Mouse (Mus musculus): Measurements from ENCODE around the gene Irak2.

The Irak2 gene

DNA sequence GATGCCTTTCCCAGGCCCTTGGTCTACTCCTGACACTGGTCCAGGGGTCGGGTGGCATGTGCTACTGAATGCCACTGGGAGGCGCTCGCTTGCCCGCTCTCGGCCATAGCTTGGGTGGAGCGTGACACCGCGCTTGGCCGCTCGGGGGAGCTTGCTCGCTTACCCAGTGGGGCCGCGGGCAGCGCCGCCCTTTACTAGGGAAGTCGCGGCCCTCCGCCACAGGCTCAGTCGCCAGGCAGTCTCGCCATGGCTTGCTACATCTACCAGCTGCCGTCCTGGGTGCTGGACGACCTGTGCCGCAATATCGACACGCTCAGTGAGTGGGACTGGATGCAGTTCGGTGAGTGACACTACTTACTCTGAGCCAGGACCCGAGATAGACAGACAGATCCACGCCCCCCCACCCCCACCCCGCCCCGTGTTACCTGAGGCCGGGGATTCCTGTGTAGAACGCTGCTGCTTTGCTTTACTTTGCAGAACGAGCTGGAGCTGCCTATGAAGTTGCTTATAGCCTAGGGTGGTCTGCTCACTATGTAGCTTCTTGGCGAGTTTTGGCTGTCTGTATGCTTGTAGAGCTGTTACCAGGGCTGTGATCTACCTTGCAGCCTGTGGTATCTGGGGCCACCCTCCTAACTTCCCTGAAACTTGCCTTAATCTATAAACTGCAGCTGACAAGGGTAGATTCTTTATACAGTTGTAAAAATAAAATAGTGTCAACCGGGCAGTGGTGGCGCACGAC, at the start of gene Irak2:
Gene Irak2 (plus strand): TSS at position 166 of the 739 bp plus-strand sequence.
- peak; percentile 93 for DNase-seq

DNA sequence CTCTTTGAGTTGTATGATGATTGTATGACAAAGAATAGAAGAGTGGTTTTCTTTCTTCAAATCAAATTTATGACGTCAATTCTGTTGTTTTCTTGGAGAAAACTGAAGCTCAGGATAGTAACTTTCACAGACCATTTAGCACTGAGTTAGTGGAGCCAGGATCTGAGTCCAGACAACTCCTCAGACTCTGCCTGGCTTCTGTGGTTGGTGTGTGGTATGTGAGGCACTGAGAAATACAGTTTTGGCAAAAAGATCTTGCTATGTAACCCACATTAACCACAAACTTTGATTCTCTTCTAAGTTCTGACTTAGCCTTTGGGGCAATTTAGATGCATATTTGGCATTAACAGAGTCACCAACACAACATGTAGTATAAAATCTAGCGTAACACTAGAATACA, 45.6 kb upstream of the Irak2 start:
- no peak for DNase-seq

DNA sequence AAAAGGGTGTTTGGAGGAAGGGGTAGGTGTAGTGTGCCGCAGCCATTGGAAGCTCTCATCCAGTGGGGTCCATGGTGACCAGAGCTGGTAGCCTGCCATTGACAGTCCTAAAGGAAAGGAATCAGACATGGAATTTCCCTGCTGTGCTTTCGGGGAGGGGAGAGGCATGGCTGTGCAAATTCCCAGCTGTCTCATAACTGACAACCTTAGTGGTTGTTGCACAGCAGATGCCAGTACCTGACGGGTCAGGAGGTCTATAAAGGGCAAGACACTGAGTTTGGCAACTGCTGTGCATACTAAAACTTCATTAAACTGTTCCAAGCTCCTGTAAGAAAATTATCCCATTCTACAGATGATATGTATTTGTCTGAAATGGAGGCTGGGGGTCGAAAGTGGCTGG, 40.3 kb upstream of the Irak2 start:
- no peak for DNase-seq

DNA sequence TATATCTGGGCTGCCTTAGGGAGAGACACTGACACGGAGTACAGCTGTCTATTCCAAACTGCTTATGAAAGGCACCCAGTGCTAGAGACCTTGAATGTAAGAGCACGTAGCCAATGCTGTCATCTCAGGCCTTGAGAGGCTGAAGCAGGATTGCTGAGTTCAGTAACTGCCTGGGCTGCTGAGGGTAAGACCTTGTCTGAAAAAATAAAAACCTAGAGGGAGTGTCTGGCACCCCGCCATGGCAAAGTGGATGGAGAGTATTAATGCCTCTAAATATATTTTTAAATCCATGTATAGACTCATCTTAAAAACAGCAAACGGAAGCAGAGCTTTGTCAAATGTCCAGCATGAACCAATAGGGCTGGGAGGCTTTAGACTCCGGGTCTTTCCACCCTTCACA, 38.4 kb upstream of the Irak2 start:
- no peak for DNase-seq

DNA sequence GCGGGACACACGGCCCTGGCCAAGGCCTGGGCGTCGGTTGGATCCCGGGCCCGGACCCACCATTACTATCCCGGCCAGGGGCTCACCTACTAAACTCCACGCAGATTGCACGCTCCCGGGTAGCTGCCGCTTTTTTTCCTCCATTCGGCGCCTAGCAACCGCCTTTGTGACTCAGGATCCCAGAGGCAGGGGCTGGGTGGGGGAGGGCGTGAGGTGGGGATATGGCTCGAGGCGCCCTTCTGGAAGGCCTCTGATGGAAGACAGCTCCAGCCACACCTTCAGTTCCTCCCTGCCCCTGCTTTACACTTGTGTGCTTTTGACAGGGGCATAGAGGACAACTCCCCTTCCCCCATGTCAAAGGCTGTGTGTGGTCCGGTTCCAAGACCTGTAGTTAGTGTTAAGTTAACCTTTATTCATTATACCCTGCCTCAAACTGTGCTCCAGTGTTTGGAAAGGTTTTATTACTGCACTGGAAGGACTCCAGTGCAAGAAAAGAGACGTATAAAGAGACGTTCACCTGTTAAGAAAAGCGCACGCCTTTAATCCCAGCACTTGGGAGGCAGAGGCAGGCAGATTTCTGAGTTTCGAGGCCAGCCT, 37.6 kb upstream of the Irak2 start, which contains the start of gene Fancd2os:
Gene Fancd2os (minus strand): TSS at position 173 of the 597 bp plus-strand sequence.
- DNase-seq = no peak

DNA sequence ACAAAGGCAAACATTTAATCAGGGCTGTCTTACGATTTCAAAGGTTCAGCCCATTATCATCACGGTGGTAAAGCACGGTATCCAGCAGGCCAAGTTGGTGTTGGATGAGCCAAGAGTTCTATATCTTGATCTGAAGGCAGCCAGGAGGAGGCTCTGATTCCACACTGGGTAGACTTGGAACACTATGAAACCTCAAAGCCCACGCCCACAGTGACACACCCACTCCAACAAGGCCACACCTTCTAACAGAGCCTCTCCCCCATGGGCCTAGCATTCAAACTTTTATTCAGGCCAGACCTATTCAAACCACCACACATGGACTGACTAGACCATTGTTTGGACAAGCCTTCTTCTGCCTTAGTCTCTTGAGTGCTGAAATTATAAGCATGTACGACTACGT, 35.4 kb upstream of the Irak2 start:
- DNase-seq = no peak

DNA sequence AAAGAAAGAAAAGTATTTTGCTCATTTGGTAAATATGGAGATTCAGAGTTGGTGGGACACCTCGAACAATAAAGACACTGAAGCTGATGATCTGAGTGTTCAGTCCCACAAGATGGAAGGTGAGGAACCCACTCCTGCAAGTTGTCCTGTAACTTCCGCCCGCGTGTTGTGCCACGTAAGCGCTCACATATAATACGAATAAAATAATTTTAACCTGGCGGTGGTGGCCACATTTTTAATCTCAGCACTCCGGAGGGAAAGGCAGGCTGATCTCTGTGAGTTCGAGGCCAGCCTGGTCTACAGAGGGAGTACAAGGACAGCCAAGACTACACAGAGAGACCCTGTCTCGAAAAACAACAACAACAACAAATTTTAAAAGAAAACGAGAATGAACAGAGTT, 34.3 kb upstream of the Irak2 start:
- DNase-seq = no peak

DNA sequence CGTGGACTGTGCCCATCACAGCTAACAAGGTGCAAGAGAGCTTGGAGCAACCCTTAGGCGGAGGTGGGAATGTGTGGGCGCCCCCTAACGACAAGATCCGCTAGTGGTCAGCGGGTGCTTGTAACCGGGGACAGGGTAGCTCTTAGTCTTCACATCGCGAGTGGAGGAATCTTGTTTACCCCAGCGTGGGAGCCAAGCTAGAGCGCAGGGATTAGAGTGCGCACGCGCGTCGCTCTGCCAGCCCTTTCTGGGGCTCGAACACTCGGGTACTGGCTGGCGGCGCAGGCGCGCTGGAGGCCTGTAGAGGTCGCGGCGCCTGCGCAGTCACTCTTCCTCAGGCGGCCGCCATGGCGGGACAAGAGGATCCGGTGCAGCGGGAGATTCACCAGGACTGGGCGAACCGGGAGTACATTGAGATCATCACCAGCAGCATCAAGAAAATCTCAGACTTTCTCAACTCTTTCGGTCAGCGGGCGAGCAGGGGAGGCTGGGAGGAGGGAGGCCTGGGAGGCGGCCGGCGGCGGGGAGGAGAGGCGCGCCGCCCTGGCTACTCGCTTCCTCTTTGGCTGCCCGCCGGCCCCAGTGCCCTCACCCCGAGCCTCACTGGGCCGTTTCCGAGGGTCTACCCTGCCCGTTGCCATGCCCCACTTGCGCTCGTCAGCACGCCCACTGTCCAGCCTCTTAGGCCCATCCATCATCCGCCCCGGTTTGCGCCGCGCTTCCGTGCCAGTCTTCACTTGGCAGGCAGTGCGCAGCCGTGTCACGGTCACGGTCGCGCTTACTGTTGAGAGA, 33.6 kb upstream of the Irak2 start, which contains the start of gene Brk1:
Gene Brk1 (plus strand): TSS at position 341 of the 792 bp plus-strand sequence.
- DNase-seq = peak; percentile 92

DNA sequence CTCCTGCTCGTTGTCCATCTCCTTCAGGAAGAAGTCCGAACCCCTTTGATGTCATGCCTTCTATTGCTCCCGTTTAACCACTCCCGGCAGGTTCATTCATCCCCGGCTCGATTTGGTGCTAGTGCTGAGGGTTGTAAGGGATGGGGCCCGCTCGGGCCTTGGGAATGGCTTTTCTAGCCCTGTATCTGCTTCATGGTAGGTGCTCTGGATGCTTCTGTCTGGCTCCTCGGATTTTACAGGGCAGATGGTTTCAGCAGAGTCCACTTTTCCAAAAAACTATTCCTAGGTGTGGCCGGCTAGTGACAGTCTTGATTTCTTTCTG, 33.1 kb upstream of the Irak2 start:
- no peak for DNase-seq

DNA sequence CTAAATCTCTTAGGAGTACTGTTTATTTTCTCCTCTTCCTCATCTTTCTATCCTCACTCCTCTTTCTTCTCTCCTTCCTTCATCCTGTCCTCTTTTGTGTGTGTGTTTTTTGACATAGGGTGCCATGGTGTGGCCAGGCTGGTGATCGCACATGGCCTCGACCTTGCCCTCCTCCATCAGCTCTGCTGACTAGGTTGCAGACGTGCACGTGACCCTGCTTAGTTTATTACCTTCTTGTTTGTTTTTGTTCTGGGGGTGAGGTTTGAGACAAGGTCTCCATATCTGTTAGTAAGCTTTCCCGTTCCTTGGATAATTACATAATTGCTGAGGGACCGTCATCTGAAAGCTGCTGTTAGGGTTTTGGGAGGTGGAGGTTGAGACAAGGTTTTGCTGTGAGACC, 29.4 kb upstream of the Irak2 start:
- no peak for DNase-seq

DNA sequence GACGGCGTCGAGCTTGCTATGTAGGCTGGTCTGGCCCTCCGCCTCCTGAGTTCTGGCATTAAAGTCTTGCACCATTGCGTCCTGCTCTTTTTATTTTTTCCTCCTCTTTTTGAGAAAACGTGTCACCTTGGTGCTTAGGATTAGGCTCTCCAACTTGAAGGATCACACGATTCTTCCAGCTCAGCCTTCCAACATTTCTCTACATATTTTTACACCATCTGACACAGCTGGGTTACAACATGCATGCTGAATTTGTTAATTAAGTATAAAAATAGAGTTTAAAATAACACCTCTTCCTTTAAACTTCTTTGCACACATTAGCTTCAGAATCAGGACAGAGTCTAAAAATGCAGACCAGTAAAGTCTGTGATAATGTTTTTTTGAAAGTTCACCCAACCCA, 29.0 kb upstream of the Irak2 start:
- no peak for DNase-seq

DNA sequence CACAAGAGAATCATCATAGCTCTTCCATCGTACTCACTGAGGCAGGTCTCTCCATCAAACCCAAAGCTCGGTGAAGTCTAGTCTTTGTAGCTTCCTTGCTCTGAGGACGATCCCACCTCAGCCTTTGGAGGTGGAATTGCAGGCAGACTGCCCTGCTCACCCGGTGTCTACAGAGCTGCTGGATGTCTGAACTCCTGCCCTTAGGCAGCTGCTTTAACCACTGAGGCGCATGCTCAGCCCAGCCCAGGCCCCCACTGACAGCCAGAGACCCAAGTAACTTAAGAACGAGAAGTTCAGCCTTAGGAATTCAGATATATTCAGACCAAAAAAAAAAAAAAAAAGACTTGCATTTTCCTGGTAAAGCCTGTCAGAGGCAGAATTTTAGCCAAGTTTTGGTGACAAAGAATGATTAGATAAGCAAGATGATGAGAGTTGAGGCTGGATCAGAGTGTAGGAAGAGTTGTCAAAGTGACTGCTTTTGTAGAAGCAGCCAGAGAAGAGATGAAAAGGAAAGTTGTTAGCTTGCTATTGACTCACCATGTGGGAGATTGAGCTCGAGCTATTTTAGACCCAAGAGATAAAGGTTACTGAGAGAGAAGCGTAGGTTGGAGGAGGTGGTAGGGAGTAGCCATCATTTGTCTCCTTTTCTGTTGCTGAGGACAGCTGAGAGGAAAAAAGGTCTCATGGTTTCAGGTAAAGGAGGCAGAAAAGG, 25.9 kb upstream of the Irak2 start:
- no peak for DNase-seq

DNA sequence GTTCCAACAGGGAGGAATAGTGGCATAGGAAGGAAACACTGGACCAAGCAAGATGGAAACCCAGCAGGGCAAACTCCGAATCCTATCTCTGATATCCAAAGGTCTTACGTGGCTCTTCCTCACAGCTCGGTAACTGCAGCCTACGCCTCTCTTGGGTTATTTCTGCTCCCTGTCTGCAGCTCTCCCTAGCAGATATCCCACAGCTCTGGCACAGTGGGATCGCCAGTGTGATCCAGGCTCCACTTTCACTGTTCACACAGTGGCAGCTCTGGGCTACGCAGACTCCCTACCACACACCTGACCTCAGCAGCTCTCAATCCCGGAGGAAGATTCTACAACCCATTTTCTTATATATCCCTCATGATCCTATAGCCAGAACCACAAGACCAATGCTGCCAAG, 24.1 kb upstream of the Irak2 start:
- DNase-seq = no peak

DNA sequence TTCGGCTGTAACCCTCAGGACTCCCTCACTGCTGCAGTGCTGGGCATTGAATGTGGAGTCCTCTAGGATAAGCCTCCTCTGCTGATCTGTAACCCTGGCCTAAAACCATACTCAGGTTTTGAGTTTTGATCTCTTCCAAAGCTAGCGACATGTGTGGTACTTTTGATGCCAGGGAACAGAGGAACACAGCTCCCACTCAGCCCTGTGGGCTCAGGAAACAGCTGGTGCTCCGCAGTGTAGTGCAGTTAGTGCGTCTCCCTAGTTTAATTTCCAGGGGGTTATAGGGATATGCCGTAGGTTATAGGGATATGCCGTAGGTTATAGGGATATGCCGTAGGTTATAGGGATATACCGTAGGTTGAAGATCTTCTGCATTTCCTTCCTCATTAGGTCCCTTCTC, 23.3 kb upstream of the Irak2 start:
- DNase-seq = no peak

DNA sequence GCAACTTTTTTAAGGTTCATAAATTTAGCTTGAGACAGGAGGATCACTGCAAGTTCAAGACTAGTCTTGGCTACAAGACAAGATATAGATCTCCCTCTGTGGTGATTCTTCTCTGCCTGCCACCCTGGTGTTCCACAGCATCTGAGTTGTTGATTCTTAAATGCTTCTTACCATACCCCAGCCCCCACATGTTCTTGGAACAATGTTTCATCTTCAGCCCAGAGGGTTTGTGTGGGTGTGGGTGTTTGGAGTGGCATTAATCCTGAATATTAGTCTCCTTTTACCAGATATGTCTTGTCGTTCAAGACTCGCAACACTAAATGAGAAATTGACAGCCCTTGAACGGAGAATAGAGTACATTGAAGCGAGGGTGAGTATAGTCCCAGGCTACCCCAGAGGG, 22.8 kb upstream of the Irak2 start:
- no peak for DNase-seq

DNA sequence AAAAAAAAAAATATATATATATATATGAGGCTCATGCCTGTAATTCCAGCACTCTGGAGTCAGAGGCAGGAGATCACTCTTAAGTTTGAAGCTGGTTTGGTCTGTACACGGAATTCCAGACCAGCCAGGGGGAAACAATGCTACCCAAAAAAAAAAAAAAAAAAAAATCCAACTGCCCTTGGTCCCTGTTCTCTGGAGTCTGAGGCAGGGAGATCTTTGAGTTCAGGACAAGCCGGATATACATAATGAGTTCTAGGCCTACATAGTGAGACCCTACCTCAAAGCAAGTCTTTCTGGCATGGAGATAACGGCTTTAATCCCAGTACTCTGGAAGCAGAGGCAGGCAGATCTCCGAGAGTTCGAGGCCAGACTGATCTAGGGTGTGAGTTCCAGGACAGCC, 14.9 kb upstream of the Irak2 start:
- DNase-seq = peak; percentile 17

DNA sequence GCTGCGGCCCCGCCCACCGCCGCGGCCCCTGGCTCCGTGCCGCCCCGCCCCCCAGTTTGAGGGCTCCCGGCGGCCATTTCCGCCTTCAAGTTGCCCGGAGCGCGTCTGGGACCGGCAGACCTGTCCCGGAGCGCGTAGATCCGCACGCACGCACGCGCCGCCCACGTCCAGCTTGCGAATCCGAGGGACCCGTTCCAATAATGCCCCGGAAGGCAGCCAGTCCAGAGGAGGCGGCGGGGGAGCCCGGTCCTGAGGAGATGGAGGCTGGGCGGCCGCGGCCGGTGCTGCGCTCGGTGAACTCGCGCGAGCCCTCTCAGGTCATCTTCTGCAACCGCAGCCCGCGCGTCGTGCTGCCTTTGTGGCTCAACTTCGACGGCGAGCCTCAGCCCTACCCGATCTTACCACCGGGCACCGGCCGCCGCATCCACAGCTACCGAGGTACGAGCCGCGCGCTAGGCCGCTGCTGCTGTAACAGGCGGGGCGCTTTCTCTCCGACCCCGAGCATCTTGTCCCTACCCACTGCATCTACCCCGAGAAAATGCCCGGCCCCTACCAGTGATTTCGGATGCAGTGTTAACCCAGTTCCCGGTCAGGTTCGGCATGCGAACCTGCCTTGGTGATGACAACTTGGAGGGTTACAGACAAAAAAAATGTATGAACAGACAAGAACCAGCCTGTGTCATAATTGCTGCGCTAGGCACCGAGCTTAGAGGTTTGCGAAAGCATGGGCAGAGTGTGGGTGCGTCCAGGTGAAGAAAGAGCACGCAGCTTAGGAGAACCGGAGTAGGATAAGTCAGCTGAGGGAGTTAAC, 14.1 kb upstream of the Irak2 start, which contains the start of gene Vhl:
Gene Vhl (plus strand): TSS at position 19 of the 811 bp plus-strand sequence.
- peak; percentile 81 for DNase-seq

DNA sequence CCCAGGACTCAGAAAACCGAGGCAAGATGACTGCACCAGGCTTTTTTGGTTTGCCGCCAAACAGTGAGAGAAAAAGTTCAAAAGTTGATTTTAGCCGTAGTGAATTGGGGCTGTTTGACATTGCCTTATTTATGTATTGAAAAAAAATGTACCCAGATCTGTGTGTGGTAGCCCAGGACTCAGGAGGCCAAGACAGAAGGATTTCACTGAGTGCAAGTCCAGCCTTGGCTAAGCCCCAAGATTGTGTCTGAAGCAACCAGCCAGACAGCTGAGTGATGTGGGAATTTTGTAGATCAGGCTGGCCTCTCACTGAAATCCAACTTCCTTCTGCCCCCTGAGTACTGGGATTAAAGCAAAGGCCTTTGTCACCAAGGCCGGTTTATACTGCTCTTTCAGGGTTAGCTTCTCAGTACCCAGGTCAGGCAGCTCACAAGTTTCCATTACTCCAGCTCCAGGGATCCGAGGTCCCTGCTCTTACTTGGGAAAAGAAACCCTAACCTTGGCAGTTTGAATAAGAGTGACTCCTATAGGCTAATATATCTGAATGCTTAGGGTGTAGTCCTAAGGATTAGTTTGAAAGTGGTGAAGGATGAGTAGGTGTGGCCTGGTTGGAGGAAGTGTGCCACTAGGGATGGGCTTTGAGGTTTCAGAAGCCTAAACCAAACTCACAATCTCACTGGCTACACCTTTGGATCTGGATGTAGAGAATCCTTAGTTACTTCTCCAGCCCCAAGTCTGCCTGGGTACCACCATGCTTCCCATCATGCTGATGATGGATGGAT, 13.1 kb upstream of the Irak2 start:
- DNase-seq = peak; percentile 20

DNA sequence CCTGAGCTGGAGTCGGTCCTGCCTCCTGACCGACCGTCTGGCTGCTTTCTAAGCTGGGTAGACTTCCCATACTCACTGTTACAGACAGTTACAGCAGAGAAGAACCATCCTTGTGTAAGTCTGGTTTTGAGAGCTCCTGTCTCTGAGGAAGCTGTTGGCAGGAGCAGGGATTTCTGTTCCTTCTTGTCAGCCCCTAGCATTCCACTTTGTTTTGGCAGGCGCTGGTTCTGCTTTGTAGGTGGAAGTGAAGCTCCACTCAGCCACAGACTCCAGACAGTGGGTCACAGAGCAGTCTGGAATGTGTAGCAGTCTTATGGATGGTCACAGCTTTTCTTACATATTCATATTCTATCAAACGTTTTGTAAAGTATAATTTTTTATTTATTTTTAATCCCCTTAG, 7.9 kb upstream of the Irak2 start:
- no peak for DNase-seq

DNA sequence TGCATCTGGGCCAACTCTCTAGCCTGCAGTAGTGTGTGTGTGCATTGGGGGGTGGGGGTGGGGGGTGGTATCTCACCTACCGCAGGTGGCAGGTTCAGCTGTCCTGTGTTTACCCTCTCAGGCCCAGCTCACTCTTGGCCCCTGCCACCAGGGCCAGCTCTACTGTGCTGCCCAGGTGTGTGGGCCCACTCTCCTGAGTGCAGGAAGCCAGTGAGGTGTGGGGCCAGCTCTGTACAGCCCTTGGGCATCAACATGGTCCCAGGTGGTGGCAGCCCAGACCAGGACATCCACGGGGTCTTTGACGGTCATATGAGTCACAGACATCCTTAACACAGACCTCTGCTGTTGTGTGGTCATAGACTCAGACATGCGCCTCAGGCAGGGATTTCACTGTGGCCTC, 5.4 kb upstream of the Irak2 start:
- DNase-seq = no peak

DNA sequence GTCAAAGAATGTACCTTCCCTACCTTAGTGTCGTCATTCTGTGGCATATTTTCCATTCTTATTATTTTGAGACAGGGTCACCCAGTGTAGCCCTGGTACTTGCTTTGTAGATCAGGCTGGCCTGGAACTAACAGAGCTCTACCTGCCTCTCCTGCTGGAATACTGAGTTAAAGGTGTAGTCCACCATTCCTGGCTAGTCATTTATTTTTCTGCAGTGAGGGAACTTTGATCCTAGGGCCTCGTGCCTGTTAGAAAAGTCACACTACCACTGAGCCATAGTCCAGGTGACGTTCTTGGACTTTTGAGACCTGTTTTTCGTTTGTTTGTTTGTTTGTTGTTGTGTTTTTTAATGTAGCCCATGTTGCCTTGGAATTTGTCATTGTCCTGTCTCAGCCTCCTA, 934 bp downstream of the Irak2 start:
- no peak for DNase-seq

DNA sequence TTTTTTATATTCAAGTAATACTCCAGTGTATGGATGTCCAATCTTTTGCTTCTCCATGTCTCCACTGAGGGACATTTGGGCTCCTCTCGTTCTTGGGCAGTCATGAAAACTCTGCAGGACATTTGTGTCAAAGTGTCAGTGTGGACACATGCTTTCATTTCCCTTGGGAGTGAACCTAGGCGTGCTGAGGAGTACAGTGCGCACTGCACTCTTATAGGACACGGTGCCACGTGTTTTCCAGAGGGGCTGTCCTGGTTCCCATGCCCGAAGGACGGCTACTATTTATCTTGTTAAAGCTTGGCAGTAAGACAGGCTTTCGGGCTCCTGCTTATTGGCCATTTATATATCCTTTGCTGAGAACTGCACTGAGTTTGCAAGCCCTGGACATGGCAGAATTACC, 4.3 kb downstream of the Irak2 start:
- DNase-seq = no peak

Data from cerebellum, adult 11 months (tissue).